ENCODE assay signal across 19 mouse cellular contexts in the genomic region with DNA sequence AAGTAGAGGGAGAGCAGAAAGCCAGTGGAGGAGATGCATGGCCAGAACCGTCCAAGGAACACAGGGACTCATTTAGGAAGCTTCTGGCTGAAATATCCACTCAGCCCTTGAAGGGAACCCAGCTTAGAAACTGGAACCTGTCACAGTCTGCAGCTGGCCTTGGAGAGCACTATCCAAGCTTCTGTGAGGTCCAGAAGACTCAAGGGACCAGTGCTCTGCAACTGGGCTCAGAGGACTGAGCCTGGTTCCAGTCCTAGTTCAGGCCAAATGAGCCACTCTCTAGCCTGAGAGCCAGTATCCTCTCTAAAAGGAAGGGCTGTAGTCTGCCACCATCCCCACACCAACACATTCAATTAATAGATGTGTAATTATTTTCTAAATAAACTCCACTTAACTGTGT. TPM values are rescaled to one million over a fixed set of nuclear protein-coding genes. Genes with fewer than 3 reads are reported as not detected.
DNase-seq lines count a peak whose midpoint lies in the region; ATAC-seq and TF ChIP-seq lines count a peak whose summit lies in the region.
"Had no signal": no experiment of that assay in that cellular context is flagged by ENCODE, and none has a peak within 500 bp of the region (broad histone marks: within the 10 kb centered on the region; RNA-seq: fewer than 3 reads in every experiment).

No protein-coding gene starts in this region.

- H3K36me3 ChIP-seq in heart, embryonic 10.5 days = no peaks in the 10 kb centered on the region
- H3K36me3 ChIP-seq in midbrain, embryonic 11.5 days (ENCODE audit: control insufficient read depth, insufficient read depth, low read length) = no peaks in the 10 kb centered on the region
- H3K36me3 ChIP-seq in midbrain, postnatal 0 days (ENCODE audit: insufficient read depth, low read length) = no peaks in the 10 kb centered on the region
- H3K36me3 ChIP-seq in limb, embryonic 11.5 days (ENCODE audit: control insufficient read depth, insufficient read depth, low read length) = no peaks in the 10 kb centered on the region
- H3K36me3 ChIP-seq: forebrain, embryonic 15.5 days; intestine, embryonic 15.5 days had no signal

- H3K4me2 ChIP-seq in midbrain, embryonic 11.5 days = no peak overlapping the region
- H3K4me2 ChIP-seq in midbrain, postnatal 0 days (ENCODE audit: low read depth, low read length, poor library complexity, severe bottlenecking) = no peak overlapping the region
- H3K4me2 ChIP-seq in limb, embryonic 11.5 days (ENCODE audit: low read depth, severe bottlenecking) = peak overlapping the region; percentile 70; the same call in 1 of the 2 replicates
- H3K4me2 ChIP-seq: forebrain, embryonic 15.5 days; hindbrain, embryonic 14.5 days; intestine, embryonic 15.5 days had no signal

- TF ChIP-seq CTCF in midbrain, postnatal 0 days (IDR thresholded peaks at IDR 0.05) = no peak

- no peaks in the 10 kb centered on the region for H3K9me3 ChIP-seq in heart, embryonic 10.5 days
- H3K9me3 ChIP-seq in midbrain, embryonic 11.5 days (ENCODE audit: control insufficient read depth, low read length) = no peaks in the 10 kb centered on the region
- H3K9me3 ChIP-seq in midbrain, postnatal 0 days (ENCODE audit: low read length) = no peaks in the 10 kb centered on the region
- no peaks in the 10 kb centered on the region for H3K9me3 ChIP-seq in limb, embryonic 11.5 days (ENCODE audit: control insufficient read depth, low read length)
- H3K9me3 ChIP-seq: forebrain, embryonic 15.5 days; intestine, embryonic 15.5 days had no signal

- H3K4me1 ChIP-seq in heart, embryonic 10.5 days = peaks cover 59% of the 10 kb centered on the region
- peaks cover 14% of the 10 kb centered on the region for H3K4me1 ChIP-seq in midbrain, embryonic 11.5 days (ENCODE audit: control insufficient read depth, insufficient read depth, low read length)
- H3K4me1 ChIP-seq in midbrain, postnatal 0 days (ENCODE audit: insufficient read depth, low read length) = no peaks in the 10 kb centered on the region; the same call in 1 of the 2 replicates
- peaks cover 51% of the 10 kb centered on the region for H3K4me1 ChIP-seq in limb, embryonic 11.5 days (ENCODE audit: control insufficient read depth, insufficient read depth, low read length)

- no peak overlapping the region for H3K27ac ChIP-seq in heart, embryonic 10.5 days
- no peak overlapping the region for H3K27ac ChIP-seq in midbrain, embryonic 11.5 days (ENCODE audit: low read depth, low read length)
- no peak overlapping the region for H3K27ac ChIP-seq in midbrain, postnatal 0 days (ENCODE audit: low read depth, low read length)
- no peak overlapping the region for H3K27ac ChIP-seq in limb, embryonic 11.5 days (replicated peaks; ENCODE audit: low read depth, low read length)
- H3K27ac ChIP-seq: forebrain, embryonic 15.5 days; hindbrain, embryonic 14.5 days; intestine, embryonic 15.5 days; liver, embryonic 14.5 days had no signal

- peak; percentile 59 to 68 for DNase-seq in heart, postnatal 10 days
- no peak for DNase-seq in heart, embryonic 10.5 days (ENCODE audit: low spot score)
- DNase-seq in midbrain, embryonic 11.5 days (ENCODE audit: low spot score, missing footprints) = peak; percentile 61
- no peak for DNase-seq in midbrain, postnatal 0 days (ENCODE audit: low spot score)
- no peak for DNase-seq in limb, embryonic 11.5 days (ENCODE audit: low spot score)
- DNase-seq in kidney, postnatal 25 days = no peak
- no peak for DNase-seq in cerebellum, postnatal 14 days
- DNase-seq: cerebellum, adult 18-20 months; cerebellum, postnatal 36 days; midbrain, embryonic 14.5 days; thymus, postnatal 14 days had no signal

- intact Hi-C loops in heart, postnatal 10 days (cut with DNase I) = no loop called here

- H3K4me3 ChIP-seq in heart, embryonic 10.5 days = no peak overlapping the region
- no peak overlapping the region for H3K4me3 ChIP-seq in midbrain, embryonic 11.5 days (ENCODE audit: low read depth, low read length)
- no peak overlapping the region for H3K4me3 ChIP-seq in midbrain, postnatal 0 days (ENCODE audit: low read depth, low read length)
- no peak overlapping the region for H3K4me3 ChIP-seq in limb, embryonic 11.5 days (ENCODE audit: low read depth, low read length)
- H3K4me3 ChIP-seq: forebrain, embryonic 15.5 days; intestine, embryonic 15.5 days; myocyte had no signal

- ATAC-seq in midbrain, embryonic 11.5 days (ENCODE audit: low FRiP score) = no peak
- ATAC-seq in midbrain, postnatal 0 days (ENCODE audit: low FRiP score) = no peak
- no peak for ATAC-seq in limb, embryonic 11.5 days (ENCODE audit: insufficient number of reproducible peaks, low FRiP score, low TSS enrichment, low read depth)
- ATAC-seq: forebrain, embryonic 15.5 days; intestine, embryonic 15.5 days; lung, postnatal 0 days had no signal

- WGBS in heart, embryonic 10.5 days = 72% methylated on average over 1 of the region's 1 CpGs
- WGBS in midbrain, embryonic 11.5 days = 72% methylated on average over 1 of the region's 1 CpGs
- WGBS in midbrain, postnatal 0 days = 83% methylated on average over 1 of the region's 1 CpGs
- WGBS in limb, embryonic 11.5 days = 75% methylated on average over 1 of the region's 1 CpGs

- H3K27me3 ChIP-seq in heart, embryonic 10.5 days (ENCODE audit: insufficient read depth, poor library complexity, severe bottlenecking) = peaks cover 41% of the 10 kb centered on the region; the same call in 1 of the 2 replicates
- H3K27me3 ChIP-seq in midbrain, embryonic 11.5 days (ENCODE audit: control insufficient read depth, insufficient read depth, low read length) = no peaks in the 10 kb centered on the region
- H3K27me3 ChIP-seq in midbrain, postnatal 0 days (ENCODE audit: insufficient read depth, low read length) = no peaks in the 10 kb centered on the region
- no peaks in the 10 kb centered on the region for H3K27me3 ChIP-seq in limb, embryonic 11.5 days (ENCODE audit: control insufficient read depth, insufficient read depth, low read length)
- H3K27me3 ChIP-seq: forebrain, embryonic 15.5 days; intestine, embryonic 15.5 days had no signal

- no peak overlapping the region for H3K9ac ChIP-seq in midbrain, embryonic 11.5 days (ENCODE audit: low read length)
- H3K9ac ChIP-seq in midbrain, postnatal 0 days (replicated peaks; ENCODE audit: low read length, poor library complexity, severe bottlenecking) = no peak overlapping the region
- no peak overlapping the region for H3K9ac ChIP-seq in limb, embryonic 11.5 days (ENCODE audit: low read length)
- H3K9ac ChIP-seq: forebrain, embryonic 15.5 days; hindbrain, embryonic 14.5 days; intestine, embryonic 15.5 days; liver, embryonic 14.5 days had no signal

RNA-seq across cellular contexts. Expression of gene Tns1, which starts 35.7 kb away (rescaled TPM):
- total RNA-seq in heart, postnatal 10 days (2021) = 100 to 1,000 TPM; 532 to 688 TPM
- 49.8 and 75.4 TPM in 2 replicates for polyA plus RNA-seq in heart, embryonic 10.5 days (2016; fragmentation: Nextera tagmentation; extraction: Ambion mirVana)
- 6.9 and 9.3 TPM in 2 replicates for polyA plus RNA-seq in midbrain, embryonic 11.5 days (2014; fragmentation: Nextera tagmentation; extraction: Ambion mirVana)
- 22.5 and 31.5 TPM in 2 replicates for total RNA-seq in midbrain, postnatal 0 days (2014; rRNA removed)
- 9.8 and 10.2 TPM in 2 replicates for polyA plus RNA-seq in midbrain, postnatal 0 days (2015; fragmentation: Nextera tagmentation; extraction: Ambion mirVana)
- polyA plus RNA-seq in limb, embryonic 11.5 days (2014; fragmentation: Nextera tagmentation; extraction: Ambion mirVana) = 36.3 and 36.9 TPM in 2 replicates

RNA-seq across cellular contexts. Expression of gene Rufy4, which starts 36.8 kb away (rescaled TPM):
- 1 to 10 TPM; 1.2 to 1.5 TPM for total RNA-seq in heart, postnatal 10 days (2021)
- 0.16 and 0.23 TPM in 2 replicates for polyA plus RNA-seq in heart, embryonic 10.5 days (2016; fragmentation: Nextera tagmentation; extraction: Ambion mirVana)
- polyA plus RNA-seq in midbrain, embryonic 11.5 days (2014; fragmentation: Nextera tagmentation; extraction: Ambion mirVana) = 0.22 and 0.25 TPM in 2 replicates
- total RNA-seq in midbrain, postnatal 0 days (2014; rRNA removed) = 0.33 TPM in 1 of 2 replicates, not detected in the other
- polyA plus RNA-seq in midbrain, postnatal 0 days (2015; fragmentation: Nextera tagmentation; extraction: Ambion mirVana) = 0.09 and 0.11 TPM in 2 replicates
- polyA plus RNA-seq in limb, embryonic 11.5 days (2014; fragmentation: Nextera tagmentation; extraction: Ambion mirVana) = 0.07 TPM in 1 of 2 replicates, not detected in the other
- total RNA-seq: layer of hippocampus, postnatal 25 days had no signal
- polyA plus RNA-seq: kidney, embryonic 14.5 days; myocyte had no signal

Comparison
In these comparisons a context has a peak if more than half of its experiments do, and no peak if none do; other contexts are left out.
1. DNase-seq: peak in heart, postnatal 10 days (2 of 2) and midbrain, embryonic 11.5 days (single experiment); none in heart, embryonic 10.5 days (single experiment), midbrain, postnatal 0 days (single experiment), limb, embryonic 11.5 days (single experiment), kidney, postnatal 25 days (0 of 2) and cerebellum, postnatal 14 days (0 of 2).